Mouse (Mus musculus): Measurements from ENCODE around the gene Ccdc38. TPM values are rescaled to one million over a fixed set of nuclear protein-coding genes. Genes with fewer than 3 reads are reported as not detected.
A peak's percentile ranks its signal among the peaks of the same experiment; 100 is the strongest.

Ccdc38 gene
- polyA plus RNA-seq, 1 experiment from 2014 or later, result 0.35 TPM

- no peak for DNase-seq (ENCODE audit: low spot score)
- H3K27me3 ChIP-seq (ENCODE audit: insufficient read depth, poor library complexity, severe bottlenecking), result no peaks in the 10 kb centered on the region
- no peaks in the 10 kb centered on the region for H3K36me3 ChIP-seq
- no peak overlapping the region for H3K4me3 ChIP-seq
- H3K27ac ChIP-seq, result no peak overlapping the region
- H3K4me1 ChIP-seq, result peaks cover 7% of the 10 kb centered on the region
- WGBS, result 45% methylated on average over 9 of the region's 9 CpGs
- no peaks in the 10 kb centered on the region for H3K9me3 ChIP-seq
Observed at GRCm38 (mm10) chr10:93559786-93560185, 19.4 kb downstream of the Ccdc38 start.

GRCm38 (mm10) chr10:93564518-93565090 lies 24.2 kb downstream of the Ccdc38 start:
- no peak for DNase-seq (ENCODE audit: low spot score)
- H3K27me3 ChIP-seq (ENCODE audit: insufficient read depth, poor library complexity, severe bottlenecking), result no peaks in the 10 kb centered on the region
- no peak overlapping the region for H3K27ac ChIP-seq
- H3K9me3 ChIP-seq, result no peaks in the 10 kb centered on the region
- no peak overlapping the region for H3K4me3 ChIP-seq
- H3K4me1 ChIP-seq, result peaks cover 5% of the 10 kb centered on the region
- WGBS, result 83% methylated on average over 14 of the region's 14 CpGs
- H3K36me3 ChIP-seq, result no peaks in the 10 kb centered on the region

- no peak overlapping the region for H3K4me3 ChIP-seq
- H3K36me3 ChIP-seq, result no peaks in the 10 kb centered on the region
- H3K27me3 ChIP-seq (ENCODE audit: insufficient read depth, poor library complexity, severe bottlenecking), result no peaks in the 10 kb centered on the region
- WGBS, result 81% methylated on average over 10 of the region's 10 CpGs
- no peak for DNase-seq (ENCODE audit: low spot score)
- H3K4me1 ChIP-seq, result no peaks in the 10 kb centered on the region
- H3K9me3 ChIP-seq, result no peaks in the 10 kb centered on the region
- no peak overlapping the region for H3K27ac ChIP-seq
Observed at GRCm38 (mm10) chr10:93567066-93567465, 26.6 kb downstream of the Ccdc38 start.

- H3K27me3 ChIP-seq (ENCODE audit: insufficient read depth, poor library complexity, severe bottlenecking), result no peaks in the 10 kb centered on the region
Observed at GRCm38 (mm10) chr10:93567841-93568566, 27.6 kb downstream of the Ccdc38 start.

GRCm38 (mm10) chr10:93568671-93569070 lies 28.2 kb downstream of the Ccdc38 start:
- H3K27me3 ChIP-seq (ENCODE audit: insufficient read depth, poor library complexity, severe bottlenecking), result no peaks in the 10 kb centered on the region
- no peaks in the 10 kb centered on the region for H3K4me1 ChIP-seq
- DNase-seq (ENCODE audit: low spot score), result no peak
- H3K9me3 ChIP-seq, result no peaks in the 10 kb centered on the region
- 77% methylated on average over 6 of the region's 6 CpGs for WGBS
- H3K4me3 ChIP-seq, result no peak overlapping the region
- H3K27ac ChIP-seq, result no peak overlapping the region
- no peaks in the 10 kb centered on the region for H3K36me3 ChIP-seq

More at GRCm38 (mm10) chr10:93567841-93568566, 27.6 kb downstream of the Ccdc38 start:
- WGBS, result 83% methylated on average over 11 of the region's 11 CpGs
- Histone ChIP-seq H3K27ac (no peak overlapping the region), H3K4me1 (no peaks in the 10 kb centered on the region), H3K4me3 (no peak overlapping the region), H3K36me3 (no peaks in the 10 kb centered on the region), H3K9me3 (no peaks in the 10 kb centered on the region)
- no peak for DNase-seq (ENCODE audit: low spot score)

GRCm38 (mm10) chr10:93572209-93572608 lies 31.8 kb downstream of the Ccdc38 start:
- WGBS, result 45% methylated on average over 2 of the region's 2 CpGs
- no peaks in the 10 kb centered on the region for H3K36me3 ChIP-seq
- no peaks in the 10 kb centered on the region for H3K27me3 ChIP-seq (ENCODE audit: insufficient read depth, poor library complexity, severe bottlenecking)
- H3K4me3 ChIP-seq, result no peak overlapping the region
- H3K27ac ChIP-seq, result no peak overlapping the region
- H3K4me1 ChIP-seq, result no peaks in the 10 kb centered on the region
- no peak for DNase-seq (ENCODE audit: low spot score)
- no peaks in the 10 kb centered on the region for H3K9me3 ChIP-seq

- no peak for DNase-seq (ENCODE audit: low spot score)
- H3K4me1 ChIP-seq, result no peaks in the 10 kb centered on the region
- H3K36me3 ChIP-seq, result no peaks in the 10 kb centered on the region
- no peaks in the 10 kb centered on the region for H3K27me3 ChIP-seq (ENCODE audit: insufficient read depth, poor library complexity, severe bottlenecking)
- no peak overlapping the region for H3K4me3 ChIP-seq
- H3K27ac ChIP-seq, result no peak overlapping the region
- no peaks in the 10 kb centered on the region for H3K9me3 ChIP-seq
- 57% methylated on average over 4 of the region's 4 CpGs for WGBS
Observed at GRCm38 (mm10) chr10:93574966-93575365, 34.5 kb downstream of the Ccdc38 start.

GRCm38 (mm10) chr10:93575960-93576359 lies 35.5 kb downstream of the Ccdc38 start:
- Histone ChIP-seq H3K27me3 (ENCODE audit: insufficient read depth, poor library complexity, severe bottlenecking) (no peaks in the 10 kb centered on the region), H3K36me3 (no peaks in the 10 kb centered on the region), H3K4me3 (no peak overlapping the region), H3K9me3 (no peaks in the 10 kb centered on the region), H3K4me1 (no peaks in the 10 kb centered on the region), H3K27ac (no peak overlapping the region)
- no peak for DNase-seq (ENCODE audit: low spot score)
- 89% methylated on average over 8 of the region's 8 CpGs for WGBS

GRCm38 (mm10) chr10:93577271-93577886 lies 36.9 kb downstream of the Ccdc38 start:
- Histone ChIP-seq H3K4me1 (no peaks in the 10 kb centered on the region), H3K27ac (no peak overlapping the region), H3K27me3 (ENCODE audit: insufficient read depth, poor library complexity, severe bottlenecking) (no peaks in the 10 kb centered on the region), H3K4me3 (no peak overlapping the region), H3K9me3 (no peaks in the 10 kb centered on the region), H3K36me3 (peaks cover 9% of the 10 kb centered on the region)
- peak; percentile 81 for DNase-seq (ENCODE audit: low spot score)
- WGBS, result 64% methylated on average over 13 of the region's 13 CpGs

GRCm38 (mm10) chr10:93588796-93589195 lies 48.4 kb downstream of the Ccdc38 start:
- peak overlapping the region; percentile 75 for H3K4me3 ChIP-seq
- 2% methylated on average over 11 of the region's 11 CpGs for WGBS
- peaks cover 13% of the 10 kb centered on the region for H3K4me1 ChIP-seq
- peak overlapping the region; percentile 96 for H3K27ac ChIP-seq
- H3K9me3 ChIP-seq, result no peaks in the 10 kb centered on the region
- peak; percentile 75 for DNase-seq (ENCODE audit: low spot score)
- peaks cover 26% of the 10 kb centered on the region for H3K36me3 ChIP-seq
- no peaks in the 10 kb centered on the region for H3K27me3 ChIP-seq (ENCODE audit: insufficient read depth, poor library complexity, severe bottlenecking)

GRCm38 (mm10) chr10:93589281-93589848 lies 48.9 kb downstream of the Ccdc38 start, which contains the start of gene Snrpf:
Gene Snrpf, minus strand, starts transcription at chr10:93589706.
- DNase-seq (ENCODE audit: low spot score), result peak; percentile 96
- Histone ChIP-seq H3K27me3 (ENCODE audit: insufficient read depth, poor library complexity, severe bottlenecking) (no peaks in the 10 kb centered on the region), H3K4me3 (peak within 1 kb of the TSS; percentile 75), H3K4me1 (peaks cover 13% of the 10 kb centered on the region), H3K36me3 (peaks cover 22% of the 10 kb centered on the region), H3K9me3 (no peaks in the 10 kb centered on the region), H3K27ac (peak within 1 kb of the TSS; percentile 96)
- under 1% methylated on average over 63 of the region's 63 CpGs for WGBS

- peaks cover 3% of the 10 kb centered on the region; the same call in 1 of the 2 replicates for H3K27me3 ChIP-seq (ENCODE audit: insufficient read depth, poor library complexity, severe bottlenecking)
- H3K27ac ChIP-seq, result no peak overlapping the region
- no peak for DNase-seq (ENCODE audit: low spot score)
- H3K4me1 ChIP-seq, result peaks cover 13% of the 10 kb centered on the region
- H3K4me3 ChIP-seq, result no peak overlapping the region
- 56% methylated on average over 12 of the region's 12 CpGs for WGBS
- H3K36me3 ChIP-seq, result peaks cover under 1% of the 10 kb centered on the region; the same call in 1 of the 2 replicates
- no peaks in the 10 kb centered on the region for H3K9me3 ChIP-seq
Observed at GRCm38 (mm10) chr10:93592456-93592855, 52.0 kb downstream of the Ccdc38 start.

- peaks cover 3% of the 10 kb centered on the region; the same call in 1 of the 2 replicates for H3K4me1 ChIP-seq
- peak overlapping the region; percentile 61 for H3K4me3 ChIP-seq
- peak; percentile 88 for DNase-seq (ENCODE audit: low spot score)
- 2% methylated on average over 22 of the region's 22 CpGs for WGBS
- peak overlapping the region; percentile 11; the same call in 1 of the 2 replicates for H3K27ac ChIP-seq
- H3K9me3 ChIP-seq, result no peaks in the 10 kb centered on the region
- H3K36me3 ChIP-seq, result no peaks in the 10 kb centered on the region
- peaks cover 3% of the 10 kb centered on the region; the same call in 1 of the 2 replicates for H3K27me3 ChIP-seq (ENCODE audit: insufficient read depth, poor library complexity, severe bottlenecking)
Observed at GRCm38 (mm10) chr10:93594022-93594482, 53.6 kb downstream of the Ccdc38 start.
